Mouse (Mus musculus): ENCODE measurements around the gene Ddx20. TPM values are rescaled to one million over a fixed set of nuclear protein-coding genes. Genes with fewer than 3 reads are reported as not detected.
A peak's percentile ranks its signal among the peaks of the same experiment; 100 is the strongest.
"Not testable (repeated sequence)": the region's sequence is repeated elsewhere in the genome, so short reads cannot be mapped to it uniquely, and the experiment has no call there.

The Ddx20 gene
- polyA plus RNA-seq, 1 experiment from 2014 or later: 39.3 TPM

DNA sequence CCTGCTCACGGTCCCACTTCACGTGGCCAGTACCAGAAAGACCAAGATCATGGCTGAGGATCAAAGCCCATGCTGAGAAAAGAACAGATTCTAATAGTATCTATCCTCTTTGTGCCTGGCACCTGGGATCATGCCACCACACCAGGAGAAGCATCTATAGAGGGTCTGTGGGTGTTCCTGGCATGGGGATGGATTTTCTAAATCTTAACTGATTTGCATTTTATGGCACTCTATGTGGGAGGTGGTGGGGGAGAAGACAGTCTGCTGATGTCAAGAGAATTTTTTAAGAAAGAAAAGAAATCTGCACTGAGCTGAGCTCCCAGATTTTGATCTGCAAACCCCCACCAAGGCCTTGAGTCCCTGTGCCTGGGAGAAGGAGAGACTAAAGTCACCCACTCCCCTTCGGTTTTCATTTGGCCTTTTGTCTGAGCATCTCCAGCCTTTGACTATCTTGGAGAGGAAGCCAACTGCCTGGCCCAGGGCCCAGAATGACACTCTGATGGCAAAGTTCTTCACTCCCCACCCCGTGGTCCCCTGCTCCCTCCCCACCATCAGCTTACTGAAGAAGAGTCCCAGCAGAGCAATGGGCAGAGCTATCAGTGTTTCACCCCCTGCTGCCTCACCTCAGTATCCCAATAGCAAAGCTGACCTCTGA lies 19.1 kb upstream of the Ddx20 start:
- no peak overlapping the region for H3K27ac ChIP-seq (ENCODE audit: low read length)
- H3K4me1 ChIP-seq (ENCODE audit: insufficient read depth, low read length): peaks cover 36% of the 10 kb centered on the region
- H3K27me3 ChIP-seq (ENCODE audit: insufficient read depth, low read length): peaks cover 14% of the 10 kb centered on the region
- H3K4me2 ChIP-seq (replicated peaks; ENCODE audit: low read depth, low read length): peak overlapping the region; percentile 99; the same call in 1 of the 2 replicates
- H3K9ac ChIP-seq (replicated peaks; ENCODE audit: low read length): no peak overlapping the region
- H3K9me3 ChIP-seq (ENCODE audit: low read length): no peaks in the 10 kb centered on the region
- ATAC-seq (ENCODE audit: low FRiP score, low TSS enrichment): no peak
- H3K4me3 ChIP-seq (ENCODE audit: low read length): no peak overlapping the region
- H3K36me3 ChIP-seq (ENCODE audit: insufficient read depth, low read length): no peaks in the 10 kb centered on the region
- WGBS: 46% methylated on average over 4 of the region's 4 CpGs

DNA sequence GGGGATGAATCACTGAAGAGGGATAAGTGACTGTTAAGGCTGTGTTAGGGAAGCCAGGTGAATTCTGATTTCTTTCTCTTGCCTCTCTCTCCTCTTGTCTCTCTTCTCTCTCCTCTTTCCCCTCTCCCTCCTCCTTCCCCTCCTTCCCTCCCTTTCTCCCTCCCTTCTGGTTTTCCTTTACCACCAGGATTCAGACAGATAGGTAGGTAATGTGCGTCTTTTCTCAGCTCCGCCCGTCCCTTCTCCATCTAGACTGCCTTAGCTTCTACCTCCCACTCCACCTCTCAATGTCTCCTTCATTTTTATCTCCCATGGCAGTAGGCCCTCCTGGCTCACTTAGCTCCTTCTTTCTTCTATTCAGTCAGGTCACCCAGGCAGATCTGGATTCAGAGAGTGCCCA lies 18.2 kb upstream of the Ddx20 start:
- peak overlapping the region; percentile 51 for H3K4me3 ChIP-seq (ENCODE audit: low read length)
- peaks cover 36% of the 10 kb centered on the region for H3K4me1 ChIP-seq (ENCODE audit: insufficient read depth, low read length)
- H3K9ac ChIP-seq (replicated peaks; ENCODE audit: low read length): peak overlapping the region; percentile 67
- no peaks in the 10 kb centered on the region for H3K9me3 ChIP-seq (ENCODE audit: low read length)
- no peaks in the 10 kb centered on the region for H3K36me3 ChIP-seq (ENCODE audit: insufficient read depth, low read length)
- H3K27me3 ChIP-seq (ENCODE audit: insufficient read depth, low read length): peaks cover 14% of the 10 kb centered on the region
- H3K4me2 ChIP-seq (replicated peaks; ENCODE audit: low read depth, low read length): peak overlapping the region; percentile 99
- no peak overlapping the region for H3K27ac ChIP-seq (ENCODE audit: low read length)
- no peak for ATAC-seq (ENCODE audit: low FRiP score, low TSS enrichment)
- WGBS: 37% methylated on average over 3 of the region's 3 CpGs

GRCm38 (mm10) chr3:105705061-105705549 lies 17.7 kb upstream of the Ddx20 start:
- ATAC-seq (ENCODE audit: low FRiP score, low TSS enrichment): peak; percentile 57
- peak overlapping the region; percentile 9; the same call in 1 of the 2 replicates for H3K27ac ChIP-seq (ENCODE audit: low read length)
- peaks cover 14% of the 10 kb centered on the region for H3K27me3 ChIP-seq (ENCODE audit: insufficient read depth, low read length)
- H3K4me1 ChIP-seq (ENCODE audit: insufficient read depth, low read length): peaks cover 33% of the 10 kb centered on the region
- H3K4me3 ChIP-seq (ENCODE audit: low read length): peak overlapping the region; percentile 51
- 0% methylated on average over 27 of the region's 28 CpGs for WGBS
- peak overlapping the region; percentile 67 for H3K9ac ChIP-seq (replicated peaks; ENCODE audit: low read length)
- no peaks in the 10 kb centered on the region for H3K9me3 ChIP-seq (ENCODE audit: low read length)
- peak overlapping the region; percentile 99 for H3K4me2 ChIP-seq (replicated peaks; ENCODE audit: low read depth, low read length)
- H3K36me3 ChIP-seq (ENCODE audit: insufficient read depth, low read length): no peaks in the 10 kb centered on the region

- 5% methylated on average over 37 of the region's 43 CpGs for WGBS
- peak within 1 kb of the TSS; percentile 67 for H3K9ac ChIP-seq (replicated peaks; ENCODE audit: low read length)
- H3K27me3 ChIP-seq (ENCODE audit: insufficient read depth, low read length): peaks cover 14% of the 10 kb centered on the region
- H3K4me2 ChIP-seq (replicated peaks; ENCODE audit: low read depth, low read length): peak within 1 kb of the TSS; percentile 99
- peaks cover 31% of the 10 kb centered on the region for H3K4me1 ChIP-seq (ENCODE audit: insufficient read depth, low read length)
- peak within 1 kb of the TSS; percentile 51 for H3K4me3 ChIP-seq (ENCODE audit: low read length)
- no peaks in the 10 kb centered on the region for H3K36me3 ChIP-seq (ENCODE audit: insufficient read depth, low read length)
- ATAC-seq (ENCODE audit: low FRiP score, low TSS enrichment): peak; percentile 97
- peak within 1 kb of the TSS; percentile 57 for H3K27ac ChIP-seq (ENCODE audit: low read length)
- H3K9me3 ChIP-seq (ENCODE audit: low read length): no peaks in the 10 kb centered on the region
Observed at GRCm38 (mm10) chr3:105704031-105705008, 16.9 kb upstream of the Ddx20 start, which contains the start of gene Inka2. TSS of gene Inka2 (plus strand) at chr3:105704599.

GRCm38 (mm10) chr3:105703571-105703970 lies 16.2 kb upstream of the Ddx20 start:
- Histone ChIP-seq H3K9ac (replicated peaks; ENCODE audit: low read length) (no peak overlapping the region), H3K4me1 (ENCODE audit: insufficient read depth, low read length) (peaks cover 31% of the 10 kb centered on the region), H3K9me3 (ENCODE audit: low read length) (no peaks in the 10 kb centered on the region), H3K27me3 (ENCODE audit: insufficient read depth, low read length) (peaks cover 14% of the 10 kb centered on the region), H3K4me3 (ENCODE audit: low read length) (no peak overlapping the region), H3K4me2 (replicated peaks; ENCODE audit: low read depth, low read length) (peak overlapping the region; percentile 99; the same call in 1 of the 2 replicates), H3K27ac (ENCODE audit: low read length) (peak overlapping the region; percentile 7; the same call in 1 of the 2 replicates), H3K36me3 (ENCODE audit: insufficient read depth, low read length) (no peaks in the 10 kb centered on the region)
- no peak for ATAC-seq (ENCODE audit: low FRiP score, low TSS enrichment)
- 47% methylated on average over 6 of the region's 6 CpGs for WGBS

DNA sequence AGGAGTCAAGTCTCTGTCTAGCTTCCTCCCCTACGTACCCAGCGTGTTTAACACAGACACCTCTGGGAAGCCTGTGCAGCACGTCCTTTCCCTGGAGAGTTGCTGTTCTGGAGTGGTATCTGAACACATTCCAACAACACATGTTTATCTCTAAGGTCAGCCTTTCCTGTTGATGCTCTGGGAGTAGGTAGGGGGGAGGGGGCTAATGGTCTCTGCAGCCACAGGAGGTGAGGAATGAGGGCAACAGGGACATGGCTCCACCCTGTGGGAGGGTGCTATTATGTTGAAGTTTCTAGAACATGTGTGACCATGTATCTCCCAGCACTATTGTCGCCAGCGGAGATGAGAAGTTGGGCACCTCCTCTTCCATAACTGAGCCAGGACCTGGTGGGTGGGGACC lies 14.0 kb upstream of the Ddx20 start:
- Histone ChIP-seq H3K4me3 (ENCODE audit: low read length) (no peak overlapping the region), H3K27ac (ENCODE audit: low read length) (no peak overlapping the region), H3K4me2 (replicated peaks; ENCODE audit: low read depth, low read length) (no peak overlapping the region), H3K9ac (replicated peaks; ENCODE audit: low read length) (no peak overlapping the region), H3K4me1 (ENCODE audit: insufficient read depth, low read length) (peaks cover 22% of the 10 kb centered on the region), H3K9me3 (ENCODE audit: low read length) (no peaks in the 10 kb centered on the region), H3K36me3 (ENCODE audit: insufficient read depth, low read length) (no peaks in the 10 kb centered on the region), H3K27me3 (ENCODE audit: insufficient read depth, low read length) (peaks cover 16% of the 10 kb centered on the region)
- WGBS: 66% methylated on average over 5 of the region's 5 CpGs
- no peak for ATAC-seq (ENCODE audit: low FRiP score, low TSS enrichment)

DNA sequence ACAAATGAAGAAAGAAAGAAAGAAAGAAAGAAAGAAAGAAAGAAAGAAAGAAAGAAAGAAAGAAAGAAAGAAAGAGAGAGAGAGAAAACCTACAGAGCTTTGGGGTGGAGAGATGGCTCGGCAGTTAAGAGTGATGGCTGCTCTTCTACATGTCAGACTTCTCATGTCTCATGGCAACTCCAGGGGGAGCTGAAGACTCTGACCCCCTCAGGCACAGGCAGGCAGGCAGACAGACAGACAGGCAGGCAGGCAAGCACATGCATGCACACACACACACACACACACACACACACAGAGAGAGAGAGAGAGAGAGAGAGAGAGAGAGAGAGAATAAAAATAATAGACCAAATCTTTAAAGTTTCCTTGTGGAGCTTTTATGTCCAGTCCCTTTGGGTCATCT lies 13.4 kb upstream of the Ddx20 start:
- H3K4me2 ChIP-seq (replicated peaks; ENCODE audit: low read depth, low read length); H3K9me3 ChIP-seq (ENCODE audit: low read length); H3K36me3 ChIP-seq (ENCODE audit: insufficient read depth, low read length); H3K9ac ChIP-seq (replicated peaks; ENCODE audit: low read length); H3K27ac ChIP-seq (ENCODE audit: low read length); H3K27me3 ChIP-seq (ENCODE audit: insufficient read depth, low read length); ATAC-seq (ENCODE audit: low FRiP score, low TSS enrichment); H3K4me3 ChIP-seq (ENCODE audit: low read length): not testable (repeated sequence)
- WGBS: 45% methylated on average over 1 of the region's 1 CpGs
- peaks cover 21% of the 10 kb centered on the region for H3K4me1 ChIP-seq (ENCODE audit: insufficient read depth, low read length)

DNA sequence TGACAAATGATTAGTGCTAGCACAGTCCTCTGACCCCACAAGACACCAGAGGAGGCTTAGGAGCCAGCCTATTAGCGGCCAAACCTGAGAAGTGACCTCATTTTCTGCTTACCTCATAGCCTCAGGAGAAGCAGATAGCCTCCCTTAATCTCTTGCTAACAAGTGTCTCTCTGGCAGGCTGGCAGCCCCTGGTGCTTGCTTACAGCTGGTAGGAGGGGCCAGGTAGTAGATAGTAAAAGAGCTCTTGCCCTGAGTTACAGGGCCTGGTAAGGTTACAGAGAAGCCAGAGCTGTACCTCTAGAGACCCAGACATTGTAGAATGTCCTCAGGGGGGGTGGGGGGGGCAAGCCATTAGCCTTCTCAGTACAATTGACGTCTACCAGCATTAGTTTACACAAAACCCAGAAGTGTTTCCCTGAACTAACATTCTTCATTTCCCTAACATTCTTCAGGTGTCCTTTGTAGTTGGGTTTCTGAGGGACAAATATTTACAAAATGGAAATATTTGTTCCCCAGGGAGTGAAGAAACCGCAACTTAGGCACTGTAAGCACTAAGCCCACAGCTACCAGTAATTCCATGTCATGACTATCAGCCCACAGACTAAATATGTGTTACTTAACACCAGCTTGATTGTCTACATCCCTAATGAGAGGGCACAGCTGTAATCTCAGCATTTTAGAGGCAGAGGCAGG lies 12.0 kb upstream of the Ddx20 start:
- Histone ChIP-seq H3K27ac (ENCODE audit: low read length) (no peak overlapping the region), H3K9ac (replicated peaks; ENCODE audit: low read length) (no peak overlapping the region), H3K27me3 (ENCODE audit: insufficient read depth, low read length) (peaks cover 8% of the 10 kb centered on the region), H3K4me2 (replicated peaks; ENCODE audit: low read depth, low read length) (no peak overlapping the region), H3K36me3 (ENCODE audit: insufficient read depth, low read length) (no peaks in the 10 kb centered on the region), H3K4me3 (ENCODE audit: low read length) (no peak overlapping the region), H3K4me1 (ENCODE audit: insufficient read depth, low read length) (peaks cover 16% of the 10 kb centered on the region; the same call in 1 of the 2 replicates), H3K9me3 (ENCODE audit: low read length) (no peaks in the 10 kb centered on the region)
- ATAC-seq (ENCODE audit: low FRiP score, low TSS enrichment): no peak
- WGBS: 64% methylated on average over 3 of the region's 3 CpGs

GRCm38 (mm10) chr3:105698311-105698710 lies 10.9 kb upstream of the Ddx20 start:
- Histone ChIP-seq H3K27ac (ENCODE audit: low read length) (no peak overlapping the region), H3K36me3 (ENCODE audit: insufficient read depth, low read length) (no peaks in the 10 kb centered on the region), H3K4me2 (replicated peaks; ENCODE audit: low read depth, low read length) (no peak overlapping the region), H3K4me3 (ENCODE audit: low read length) (no peak overlapping the region), H3K27me3 (ENCODE audit: insufficient read depth, low read length) (peaks cover 8% of the 10 kb centered on the region; the same call in 1 of the 2 replicates), H3K4me1 (ENCODE audit: insufficient read depth, low read length) (peaks cover 10% of the 10 kb centered on the region; the same call in 1 of the 2 replicates), H3K9ac (replicated peaks; ENCODE audit: low read length) (no peak overlapping the region), H3K9me3 (ENCODE audit: low read length) (no peaks in the 10 kb centered on the region)
- 84% methylated on average over 1 of the region's 1 CpGs for WGBS
- no peak for ATAC-seq (ENCODE audit: low FRiP score, low TSS enrichment)
